8 mouse cellular contexts compared by ENCODE assay signal in the genomic region with DNA sequence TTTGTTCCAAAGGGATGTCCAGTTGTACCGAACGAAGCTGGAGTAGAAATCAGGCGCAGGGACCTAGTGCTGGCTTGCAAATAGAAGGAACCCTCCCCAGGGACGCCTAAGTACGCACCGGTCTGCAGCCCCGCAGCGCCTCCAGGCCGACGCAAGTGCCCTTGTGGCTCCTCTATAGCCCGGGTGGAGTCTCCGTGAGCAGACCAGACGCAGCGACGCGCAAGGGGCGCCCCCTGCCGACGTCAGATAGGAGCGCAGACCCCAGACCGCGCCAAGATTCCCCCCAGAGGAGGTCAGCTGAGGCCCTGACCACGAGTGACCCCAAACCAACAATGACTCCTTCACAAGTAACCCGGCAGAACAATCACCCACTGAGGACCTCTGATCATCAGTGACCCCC.
A peak's percentile ranks its signal among the peaks of the same experiment; 100 is the strongest.
DNase-seq lines count a peak whose midpoint lies in the region; ATAC-seq and TF ChIP-seq lines count a peak whose summit lies in the region.

No protein-coding gene starts in this region.

- peak; percentile 54 for TF ChIP-seq CTCF in cortical plate, adult 2 months (IDR thresholded peaks at IDR 0.05; ENCODE audit: extremely low read depth, insufficient read depth, low read length)
- peak; percentile 87 for TF ChIP-seq CTCF in midbrain, postnatal 0 days (IDR thresholded peaks at IDR 0.05)

- WGBS in limb, embryonic 13.5 days, result under 1% methylated on average over 24 of the region's 24 CpGs
- WGBS in midbrain, postnatal 0 days, result under 1% methylated on average over 24 of the region's 24 CpGs

- no peak for TF ChIP-seq POLR2A in cortical plate, adult 2 months (IDR thresholded peaks at IDR 0.05; ENCODE audit: extremely low read depth, insufficient read depth, low read length)

- H3K4me3 ChIP-seq in cortical plate, adult 2 months (ENCODE audit: insufficient read depth, low read length), result no peak overlapping the region
- peak overlapping the region; percentile 22; the same call in 1 of the 2 replicates for H3K4me3 ChIP-seq in limb, embryonic 13.5 days
- H3K4me3 ChIP-seq in midbrain, postnatal 0 days (ENCODE audit: low read depth, low read length), result no peak overlapping the region

- peak; percentile 57 for DNase-seq in layer of hippocampus, adult 11-12 months (ENCODE audit: low spot score)
- DNase-seq in layer of hippocampus, adult 9-10 months (ENCODE audit: low spot score), result no peak
- peak; percentile 34 for DNase-seq in gastrocnemius, postnatal 25 days
- peak; percentile 74 for DNase-seq in kidney, adult 18-20 months
- DNase-seq in midbrain, postnatal 0 days (ENCODE audit: low spot score), result peak; percentile 68
- peak; percentile 85 for DNase-seq in testis, postnatal 10 days (ENCODE audit: low spot score)

- peaks cover 90% of the 10 kb centered on the region for H3K27me3 ChIP-seq in limb, embryonic 13.5 days
- H3K27me3 ChIP-seq in midbrain, postnatal 0 days (ENCODE audit: insufficient read depth, low read length), result peaks cover 16% of the 10 kb centered on the region

- no peaks in the 10 kb centered on the region for H3K4me1 ChIP-seq in cortical plate, adult 2 months (ENCODE audit: control insufficient read depth, insufficient read depth, low read length)
- H3K4me1 ChIP-seq in limb, embryonic 13.5 days, result peaks cover 26% of the 10 kb centered on the region
- no peaks in the 10 kb centered on the region; the same call in 1 of the 2 replicates for H3K4me1 ChIP-seq in midbrain, postnatal 0 days (ENCODE audit: insufficient read depth, low read length)

- peak; percentile 65 for ATAC-seq in limb, embryonic 13.5 days (ENCODE audit: low FRiP score, low read depth)
- ATAC-seq in midbrain, postnatal 0 days (ENCODE audit: low FRiP score), result 0 out of 2 replicates have a peak, but pooled peaks have one; percentile 44

- peak overlapping the region; percentile 47 for H3K4me2 ChIP-seq in limb, embryonic 13.5 days (replicated peaks)
- peak overlapping the region; percentile 25; the same call in 1 of the 2 replicates for H3K4me2 ChIP-seq in midbrain, postnatal 0 days (ENCODE audit: low read depth, low read length, poor library complexity, severe bottlenecking)

- H3K9ac ChIP-seq in limb, embryonic 13.5 days, result peak overlapping the region; percentile 26; the same call in 1 of the 2 replicates
- H3K9ac ChIP-seq in midbrain, postnatal 0 days (replicated peaks; ENCODE audit: low read length, poor library complexity, severe bottlenecking), result no peak overlapping the region

- H3K36me3 ChIP-seq in limb, embryonic 13.5 days, result no peaks in the 10 kb centered on the region
- no peaks in the 10 kb centered on the region for H3K36me3 ChIP-seq in midbrain, postnatal 0 days (ENCODE audit: insufficient read depth, low read length)

- H3K27ac ChIP-seq in cortical plate, adult 2 months (ENCODE audit: insufficient read depth, low read length), result no peak overlapping the region
- no peak overlapping the region for H3K27ac ChIP-seq in limb, embryonic 13.5 days
- no peak overlapping the region for H3K27ac ChIP-seq in midbrain, postnatal 0 days (ENCODE audit: low read depth, low read length)

- no peaks in the 10 kb centered on the region for H3K9me3 ChIP-seq in limb, embryonic 13.5 days
- no peaks in the 10 kb centered on the region for H3K9me3 ChIP-seq in midbrain, postnatal 0 days (ENCODE audit: low read length)
